Mouse (Mus musculus): ENCODE results near the gene Slx1b. TPM values are rescaled to one million over a fixed set of nuclear protein-coding genes. Genes with fewer than 3 reads are reported as not detected.

Slx1b gene
- total and polyA plus RNA-seq, 2 experiments from 2014 or later = 8.6 to 17.6 TPM

DNA sequence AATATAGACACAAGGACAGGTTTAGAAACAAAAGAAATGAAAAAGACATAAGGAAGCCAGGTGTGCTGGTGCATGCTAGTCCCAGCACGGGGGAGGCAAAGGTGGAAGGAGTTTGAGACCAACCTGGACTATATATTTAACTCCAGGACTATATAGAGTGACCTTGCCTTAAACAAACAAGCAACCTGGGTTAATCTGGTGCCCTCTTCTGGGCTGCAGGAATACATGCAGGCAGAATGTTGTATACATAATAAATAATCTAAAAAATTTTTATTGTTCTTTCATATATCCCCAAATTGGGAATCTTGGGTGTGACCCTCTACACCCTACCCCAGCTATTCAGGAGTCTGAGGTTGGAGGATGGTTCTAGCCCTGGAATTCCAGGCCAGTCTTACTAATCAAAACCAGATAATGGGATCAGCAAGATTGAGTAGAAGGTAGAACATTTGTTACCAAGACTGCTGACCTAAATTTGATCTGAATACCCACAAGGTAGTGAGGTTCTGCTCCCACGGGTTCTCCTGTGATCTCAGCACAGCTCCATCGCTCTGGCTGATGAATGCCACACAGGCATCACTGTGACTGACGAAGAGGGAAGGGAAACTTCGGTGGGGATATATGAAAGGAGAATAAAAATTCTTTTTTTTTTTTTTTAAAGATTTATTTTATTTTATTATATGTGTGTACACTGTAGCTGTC lies 52.9 kb downstream of the Slx1b start:
- WGBS = 71% methylated on average over 5 of the region's 5 CpGs
- H3K27ac ChIP-seq = no peak overlapping the region
- TF ChIP-seq CTCF (IDR thresholded peaks at IDR 0.05; ENCODE audit: low read depth) = peak; percentile 33; the same call in 1 of the 2 replicates

More for the DNA sequence above, 52.9 kb downstream of the Slx1b start:
- Histone ChIP-seq H3K27me3 (ENCODE audit: insufficient read depth, low read length) (no peaks in the 10 kb centered on the region), H3K4me2 (ENCODE audit: low read depth, low read length) (no peak overlapping the region), H3K9me3 (ENCODE audit: low read length) (no peaks in the 10 kb centered on the region), H3K4me3 (ENCODE audit: low read length) (no peak overlapping the region), H3K36me3 (ENCODE audit: insufficient read depth, low read length) (no peaks in the 10 kb centered on the region), H3K4me1 (ENCODE audit: insufficient read depth, low read length) (no peaks in the 10 kb centered on the region), H3K9ac (replicated peaks; ENCODE audit: low read length) (no peak overlapping the region)
- DNase-seq (ENCODE audit: low spot score) (no peak), ATAC-seq (no peak)

Other genes starting within 250 kb of the Slx1b start
- 0.99 and 5.4 TPM in 2 replicates for gene Atp2a1, start 232.7 kb downstream of the Slx1b start, total RNA-seq (2014; rRNA removed)
- 0.40 and 0.68 TPM in 2 replicates for gene Atp2a1, start 232.7 kb downstream of the Slx1b start, polyA plus RNA-seq (2015; fragmentation: Nextera tagmentation; extraction: Ambion mirVana)
- 34.1 and 41.1 TPM in 2 replicates for gene Sh2b1, start 220.4 kb downstream of the Slx1b start, total RNA-seq (2014; rRNA removed)
- gene Sh2b1, start 220.4 kb downstream of the Slx1b start, polyA plus RNA-seq (2015; fragmentation: Nextera tagmentation; extraction: Ambion mirVana) = 50.4 and 54.5 TPM in 2 replicates
- gene Tufm, start 208.4 kb downstream of the Slx1b start, total RNA-seq (2014; rRNA removed) = 62.5 and 66.1 TPM in 2 replicates
- 106 TPM in 2 replicates for gene Tufm, start 208.4 kb downstream of the Slx1b start, polyA plus RNA-seq (2015; fragmentation: Nextera tagmentation; extraction: Ambion mirVana)
- 71.1 and 72.3 TPM in 2 replicates for gene Atxn2l, start 192.3 kb downstream of the Slx1b start, total RNA-seq (2014; rRNA removed)
- 45.9 and 54.0 TPM in 2 replicates for gene Atxn2l, start 192.3 kb downstream of the Slx1b start, polyA plus RNA-seq (2015; fragmentation: Nextera tagmentation; extraction: Ambion mirVana)
- gene Eif3c, start 129.4 kb downstream of the Slx1b start, total RNA-seq (2014; rRNA removed) = 112 and 118 TPM in 2 replicates
- 198 and 204 TPM in 2 replicates for gene Eif3c, start 129.4 kb downstream of the Slx1b start, polyA plus RNA-seq (2015; fragmentation: Nextera tagmentation; extraction: Ambion mirVana)
- gene Apobr, start 110.8 kb downstream of the Slx1b start, total RNA-seq (2014; rRNA removed) = 0.25 and 6.3 TPM in 2 replicates
- 0.47 and 0.50 TPM in 2 replicates for gene Apobr, start 110.8 kb downstream of the Slx1b start, polyA plus RNA-seq (2015; fragmentation: Nextera tagmentation; extraction: Ambion mirVana)
- 27.7 and 34.2 TPM in 2 replicates for gene Cln3, start 110.0 kb downstream of the Slx1b start, total RNA-seq (2014; rRNA removed)
- gene Cln3, start 110.0 kb downstream of the Slx1b start, polyA plus RNA-seq (2015; fragmentation: Nextera tagmentation; extraction: Ambion mirVana) = 22.3 and 25.1 TPM in 2 replicates
- 0.94 TPM in 1 of 2 replicates, not detected in the other for gene Il27, start 100.8 kb downstream of the Slx1b start, total RNA-seq (2014; rRNA removed)
- gene Il27, start 100.8 kb downstream of the Slx1b start, polyA plus RNA-seq (2015; fragmentation: Nextera tagmentation; extraction: Ambion mirVana) = not detected in 2 replicates
- gene Nupr1, start 64.9 kb downstream of the Slx1b start, total RNA-seq (2014; rRNA removed) = 5.9 and 6.7 TPM in 2 replicates
- 19.1 and 19.5 TPM in 2 replicates for gene Nupr1, start 64.9 kb downstream of the Slx1b start, polyA plus RNA-seq (2015; fragmentation: Nextera tagmentation; extraction: Ambion mirVana)
- gene Sgf29, start 46.5 kb downstream of the Slx1b start, total RNA-seq (2014; rRNA removed) = 35.1 and 36.3 TPM in 2 replicates
- 47.0 and 49.9 TPM in 2 replicates for gene Sgf29, start 46.5 kb downstream of the Slx1b start, polyA plus RNA-seq (2015; fragmentation: Nextera tagmentation; extraction: Ambion mirVana)
- 22.1 and 34.8 TPM in 2 replicates for gene Sult1a1, start 19.4 kb downstream of the Slx1b start, total RNA-seq (2014; rRNA removed)
- gene Sult1a1, start 19.4 kb downstream of the Slx1b start, polyA plus RNA-seq (2015; fragmentation: Nextera tagmentation; extraction: Ambion mirVana) = 19.4 and 22.4 TPM in 2 replicates
- gene Bola2, start 383 bp downstream of the Slx1b start, total RNA-seq (2014; rRNA removed) = 67.1 and 122 TPM in 2 replicates
- gene Bola2, start 383 bp downstream of the Slx1b start, polyA plus RNA-seq (2015; fragmentation: Nextera tagmentation; extraction: Ambion mirVana) = 164 and 172 TPM in 2 replicates
- 113 and 150 TPM in 2 replicates for gene Coro1a, start 12.0 kb upstream of the Slx1b start, total RNA-seq (2014; rRNA removed)
- gene Coro1a, start 12.0 kb upstream of the Slx1b start, polyA plus RNA-seq (2015; fragmentation: Nextera tagmentation; extraction: Ambion mirVana) = 88.1 and 93.7 TPM in 2 replicates
- 109 and 132 TPM in 2 replicates for gene Mapk3, start 63.8 kb upstream of the Slx1b start, total RNA-seq (2014; rRNA removed)
- 99.9 and 107 TPM in 2 replicates for gene Mapk3, start 63.8 kb upstream of the Slx1b start, polyA plus RNA-seq (2015; fragmentation: Nextera tagmentation; extraction: Ambion mirVana)
- gene Gdpd3, start 70.5 kb upstream of the Slx1b start, total RNA-seq (2014; rRNA removed) = 0.43 and 3.4 TPM in 2 replicates
- 0.92 and 0.99 TPM in 2 replicates for gene Gdpd3, start 70.5 kb upstream of the Slx1b start, polyA plus RNA-seq (2015; fragmentation: Nextera tagmentation; extraction: Ambion mirVana)
- 163 and 240 TPM in 2 replicates for gene Ypel3, start 81.2 kb upstream of the Slx1b start, total RNA-seq (2014; rRNA removed)
- gene Ypel3, start 81.2 kb upstream of the Slx1b start, polyA plus RNA-seq (2015; fragmentation: Nextera tagmentation; extraction: Ambion mirVana) = 239 and 242 TPM in 2 replicates
- gene Tbx6, start 85.7 kb upstream of the Slx1b start, total RNA-seq (2014; rRNA removed) = 0.16 and 2.1 TPM in 2 replicates
- gene Tbx6, start 85.7 kb upstream of the Slx1b start, polyA plus RNA-seq (2015; fragmentation: Nextera tagmentation; extraction: Ambion mirVana) = 0.26 and 0.29 TPM in 2 replicates
- gene Ppp4c, start 96.7 kb upstream of the Slx1b start, total RNA-seq (2014; rRNA removed) = 126 and 199 TPM in 2 replicates
- gene Ppp4c, start 96.7 kb upstream of the Slx1b start, polyA plus RNA-seq (2015; fragmentation: Nextera tagmentation; extraction: Ambion mirVana) = 142 and 143 TPM in 2 replicates
- 40.1 and 44.8 TPM in 2 replicates for gene Fam57b, start 101.9 kb upstream of the Slx1b start, total RNA-seq (2014; rRNA removed)
- 40.7 and 44.3 TPM in 2 replicates for gene Fam57b, start 101.9 kb upstream of the Slx1b start, polyA plus RNA-seq (2015; fragmentation: Nextera tagmentation; extraction: Ambion mirVana)
- gene 4930451I11Rik, start 135.9 kb upstream of the Slx1b start, total RNA-seq (2014; rRNA removed) = not detected in 2 replicates
- gene 4930451I11Rik, start 135.9 kb upstream of the Slx1b start, polyA plus RNA-seq (2015; fragmentation: Nextera tagmentation; extraction: Ambion mirVana) = 0.54 TPM in 1 of 2 replicates, not detected in the other
- 40.5 and 57.3 TPM in 2 replicates for gene Doc2a, start 151.6 kb upstream of the Slx1b start, total RNA-seq (2014; rRNA removed)
- gene Doc2a, start 151.6 kb upstream of the Slx1b start, polyA plus RNA-seq (2015; fragmentation: Nextera tagmentation; extraction: Ambion mirVana) = 31.3 and 37.6 TPM in 2 replicates
- gene Hirip3, start 166.2 kb upstream of the Slx1b start, total RNA-seq (2014; rRNA removed) = 4.3 and 9.4 TPM in 2 replicates
- 20.6 and 21.1 TPM in 2 replicates for gene Hirip3, start 166.2 kb upstream of the Slx1b start, polyA plus RNA-seq (2015; fragmentation: Nextera tagmentation; extraction: Ambion mirVana)
- gene Ino80e, start 166.6 kb upstream of the Slx1b start, total RNA-seq (2014; rRNA removed) = 61.0 and 66.9 TPM in 2 replicates
- gene Ino80e, start 166.6 kb upstream of the Slx1b start, polyA plus RNA-seq (2015; fragmentation: Nextera tagmentation; extraction: Ambion mirVana) = 85.2 and 85.5 TPM in 2 replicates
- 140 and 143 TPM in 2 replicates for gene Taok2, start 188.9 kb upstream of the Slx1b start, total RNA-seq (2014; rRNA removed)
- 41.0 and 43.7 TPM in 2 replicates for gene Taok2, start 188.9 kb upstream of the Slx1b start, polyA plus RNA-seq (2015; fragmentation: Nextera tagmentation; extraction: Ambion mirVana)
- gene Tmem219, start 227.1 kb upstream of the Slx1b start, total RNA-seq (2014; rRNA removed) = 45.9 and 47.0 TPM in 2 replicates
- 35.1 and 39.1 TPM in 2 replicates for gene Tmem219, start 227.1 kb upstream of the Slx1b start, polyA plus RNA-seq (2015; fragmentation: Nextera tagmentation; extraction: Ambion mirVana)
- 113 and 128 TPM in 2 replicates for gene Kctd13, start 233.1 kb upstream of the Slx1b start, total RNA-seq (2014; rRNA removed)
- 124 and 129 TPM in 2 replicates for gene Kctd13, start 233.1 kb upstream of the Slx1b start, polyA plus RNA-seq (2015; fragmentation: Nextera tagmentation; extraction: Ambion mirVana)